Mouse (Mus musculus) heart, adult 2 months (tissue): ENCODE measurements around the gene Fscn3. TPM values are rescaled to one million over a fixed set of nuclear protein-coding genes. Genes with fewer than 3 reads are reported as not detected.

Experiments
- DNase-seq, 2 experiments: peaks; one replicate each; pipeline ENCODE4 v3.0.0; 2021
- H3K27ac ChIP-seq: fragments of 200-600 bp; 2 replicates; pipeline ENCODE4 v1.8.1; 2022
- H3K27me3 ChIP-seq: fragments of 200-500 bp; 2 replicates; pipeline ENCODE4 v1.6.1; 2012; ENCODE audit warnings: mild to moderate bottlenecking, low read length, inconsistent platforms, mixed read lengths; ENCODE audit not compliant: control insufficient read depth, insufficient read depth
- H3K36me3 ChIP-seq: fragments of 200-500 bp; 2 replicates; pipeline ENCODE4 v1.6.1; 2012; ENCODE audit warnings: low read length, inconsistent platforms; ENCODE audit not compliant: control insufficient read depth, insufficient read depth
- H3K4me1 ChIP-seq: fragments of 200-500 bp; 2 replicates; pipeline ENCODE4 v1.6.1; 2011; ENCODE audit warnings: low read length; ENCODE audit not compliant: control insufficient read depth, insufficient read depth
- H3K4me3 ChIP-seq: fragments of 200-600 bp; 2 replicates; pipeline ENCODE4 v1.8.1; 2022
- H3K79me2 ChIP-seq: fragments of 200-500 bp; replicated peaks from 2 replicates; pipeline ENCODE4 v1.6.1; 2012; ENCODE audit warnings: mild to moderate bottlenecking, inconsistent platforms, low read length, moderate library complexity, mixed read lengths; ENCODE audit not compliant: control insufficient read depth, insufficient read depth
- H3K9ac ChIP-seq: fragments of 200-500 bp; 2 replicates; pipeline ENCODE4 v1.6.1; 2012; ENCODE audit warnings: low read depth, mild to moderate bottlenecking, control low read depth, inconsistent platforms, low read length, mixed read lengths
- CTCF ChIP-seq: fragments of 200-600 bp; IDR thresholded peaks from 2 replicates; pipeline ENCODE4 v1.8.1; 2022; ENCODE audit warnings: antibody characterized with exemption, mild to moderate bottlenecking, moderate library complexity
- EP300 ChIP-seq: fragments of 200-500 bp; IDR thresholded peaks from 2 replicates; pipeline ENCODE4 v1.6.1; 2011; ENCODE audit warnings: low read depth, low read length, control low read depth; ENCODE audit not compliant: insufficient read depth
- POLR2A ChIP-seq: fragments of 200-500 bp; IDR thresholded peaks from 2 replicates; pipeline ENCODE4 v1.6.1; 2011; ENCODE audit warnings: mild to moderate bottlenecking, low read depth, low read length, control low read depth; ENCODE audit not compliant: insufficient read depth
- WGBS: fragments of 180-500 bp; shearing (Covaris S2); methylation state at CpG from one replicate; pipeline ENCODE4 v1.1.7; 2018; 5-methylcytosine and 5-hydroxymethylcytosine counted together
- intact Hi-C: fragments of 180-260 bp; cut with DNase I; formaldehyde crosslinking; loops from one replicate; pipeline ENCODE4 v1.15.1; 2025
- polyA plus RNA-seq: library from polyadenylated mRNA; depleted of rRNA; stranded (reverse); fragments of >200 nt; gene quantifications from 2 replicates; pipeline ENCODE4 v1.2.3, GENCODE M21; 2012
- total RNA-seq, 2 experiments: library from RNA; stranded (reverse); gene quantifications; 2 replicates each; pipeline ENCODE4 v1.2.3; 2021

Gene Fscn3
- total and polyA plus RNA-seq, 3 experiments = not detected

DNA sequence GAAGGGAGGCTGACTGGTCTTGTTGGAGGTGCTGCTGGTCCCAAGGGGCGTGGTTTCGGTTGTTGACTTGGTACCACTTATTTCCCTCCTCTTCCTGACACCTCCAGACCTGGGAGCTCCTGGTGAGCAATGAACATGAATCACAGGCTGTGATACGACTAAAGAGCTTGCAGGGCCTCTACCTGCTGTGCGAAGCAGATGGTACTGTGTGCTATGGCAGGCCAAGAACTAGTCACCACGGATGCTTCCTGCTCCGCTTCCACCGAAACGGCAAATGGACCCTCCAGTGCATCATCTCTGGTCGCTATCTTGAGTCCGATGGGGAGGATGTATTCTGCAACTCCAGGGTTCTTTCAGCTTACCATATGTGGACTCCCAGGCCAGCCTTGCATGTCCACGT lies 2.3 kb downstream of the Fscn3 start:
- intact Hi-C loops = no loop called here
- H3K27ac ChIP-seq = no peak overlapping the region

DNA sequence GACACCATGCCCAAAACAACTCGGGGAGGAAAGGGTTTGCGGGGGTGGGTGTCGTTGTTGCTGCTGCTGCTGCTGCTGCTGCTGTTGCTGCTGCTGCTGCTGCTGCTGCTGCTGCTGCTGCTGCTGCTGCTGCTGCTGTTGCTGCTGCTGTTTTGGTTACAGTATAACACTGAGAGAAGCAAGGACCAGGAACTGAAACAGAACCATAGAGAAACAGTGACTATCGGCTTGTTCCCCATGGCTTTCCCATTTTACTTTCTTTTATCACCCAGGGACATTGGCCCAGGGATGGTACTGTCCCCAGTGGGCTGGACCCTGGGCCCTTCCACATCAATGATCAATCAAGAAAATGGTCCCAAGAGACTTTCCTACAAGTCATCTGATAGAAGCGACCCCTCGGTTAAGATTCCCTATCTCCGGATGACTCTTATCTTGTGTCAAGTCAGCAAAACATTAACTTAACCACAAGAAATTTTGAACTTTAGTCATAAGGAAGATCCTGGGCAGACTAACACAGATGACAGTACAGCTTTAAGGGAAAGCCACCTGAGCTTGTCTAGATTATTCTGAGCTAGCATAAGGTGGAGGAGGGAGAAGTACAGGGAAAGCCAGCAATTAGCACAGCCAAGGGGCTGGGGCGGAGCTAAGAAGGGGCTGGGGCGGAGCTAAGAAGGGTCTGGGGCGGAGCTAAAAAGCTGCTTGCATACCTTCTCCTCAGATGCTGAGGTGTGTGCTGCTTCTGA lies 3.4 kb downstream of the Fscn3 start:
- H3K4me1 ChIP-seq = no peaks in the 10 kb centered on the region
- no peaks in the 10 kb centered on the region for H3K36me3 ChIP-seq
- WGBS = 69% methylated on average over 10 of the region's 10 CpGs
- TF ChIP-seq EP300 = no peak
- TF ChIP-seq POLR2A = no peak
- intact Hi-C loops = no loop called here
- H3K4me3 ChIP-seq = no peak overlapping the region
- H3K9ac ChIP-seq = no peak overlapping the region
- no peaks in the 10 kb centered on the region for H3K27me3 ChIP-seq
- H3K79me2 ChIP-seq = no peaks in the 10 kb centered on the region
- H3K27ac ChIP-seq = no peak overlapping the region
- no peak for DNase-seq

More for the DNA sequence above, 2.3 kb downstream of the Fscn3 start:
- H3K27me3 ChIP-seq = no peaks in the 10 kb centered on the region
- H3K9ac ChIP-seq = no peak overlapping the region
- peaks cover 1% of the 10 kb centered on the region; the same call in 1 of the 2 replicates for H3K4me1 ChIP-seq
- WGBS = 89% methylated on average over 11 of the region's 11 CpGs
- no peak for DNase-seq
- H3K36me3 ChIP-seq = no peaks in the 10 kb centered on the region
- TF ChIP-seq CTCF (no peak), POLR2A (no peak), EP300 (no peak)
- H3K79me2 ChIP-seq = no peaks in the 10 kb centered on the region
- no peak overlapping the region for H3K4me3 ChIP-seq

- 73% methylated on average over 6 of the region's 6 CpGs for WGBS
- DNase-seq = no peak
- Histone ChIP-seq H3K79me2 (no peaks in the 10 kb centered on the region), H3K27ac (no peak overlapping the region), H3K4me1 (no peaks in the 10 kb centered on the region), H3K27me3 (no peaks in the 10 kb centered on the region), H3K4me3 (no peak overlapping the region), H3K9ac (no peak overlapping the region), H3K36me3 (no peaks in the 10 kb centered on the region)
- TF ChIP-seq EP300 (no peak), CTCF (no peak), POLR2A (no peak)
- intact Hi-C loops = no loop called here
These were observed 3.9 kb downstream of the Fscn3 start for GRCm38 (mm10) chr6:28431538-28431855.

DNA sequence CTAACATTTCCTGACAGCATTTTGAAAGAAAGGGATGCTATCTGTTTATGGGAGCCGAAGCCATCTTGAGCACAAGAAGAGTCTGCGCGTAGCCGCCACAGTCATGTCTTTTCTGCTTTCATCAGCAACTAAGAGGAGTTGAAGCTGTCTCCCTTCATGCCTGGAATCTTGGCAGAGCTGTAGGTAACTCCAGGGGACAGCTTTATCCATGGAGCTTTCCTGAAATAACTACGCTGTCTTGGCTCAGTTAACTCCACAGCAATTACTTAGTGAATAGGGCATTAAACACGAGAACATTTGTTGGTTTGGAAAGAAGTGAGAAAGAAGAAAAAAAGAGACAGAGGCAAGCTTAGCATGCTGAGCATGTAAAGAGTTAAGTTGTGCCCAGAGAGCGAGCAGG lies 20.3 kb downstream of the Fscn3 start:
- Histone ChIP-seq H3K79me2 (no peaks in the 10 kb centered on the region), H3K4me1 (no peaks in the 10 kb centered on the region), H3K27me3 (peaks cover 4% of the 10 kb centered on the region; the same call in 1 of the 2 replicates), H3K27ac (no peak overlapping the region), H3K36me3 (no peaks in the 10 kb centered on the region), H3K9ac (no peak overlapping the region), H3K4me3 (no peak overlapping the region)
- TF ChIP-seq CTCF (no peak), EP300 (no peak), POLR2A (no peak)
- intact Hi-C loops = no loop called here
- 51% methylated on average over 7 of the region's 7 CpGs for WGBS
- no peak for DNase-seq

DNA sequence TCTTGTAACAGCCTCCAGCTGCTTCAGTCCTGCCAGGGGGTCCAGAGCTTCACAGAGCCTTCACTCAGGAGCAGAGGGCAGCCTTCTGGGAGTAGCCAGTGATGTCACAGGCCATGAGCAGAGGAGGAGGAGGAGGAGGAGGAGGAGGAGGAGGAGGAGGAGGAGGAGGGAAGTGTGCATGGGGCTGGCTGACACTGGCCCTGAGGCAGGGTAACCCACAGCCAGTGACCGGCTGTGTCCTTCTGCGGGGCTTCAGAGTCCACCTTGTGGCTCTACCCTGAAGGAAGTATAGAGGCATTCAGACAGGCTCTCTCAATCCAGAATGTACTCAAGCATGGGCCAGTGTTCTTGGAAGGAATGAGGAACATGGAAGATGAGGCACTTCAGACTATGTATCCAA lies 21.7 kb downstream of the Fscn3 start, which contains the start of gene Pax4:
Gene Pax4 (minus strand): TSS at position 101 of the 400 bp plus-strand sequence.
- H3K4me1 ChIP-seq = no peaks in the 10 kb centered on the region
- intact Hi-C loops = no loop called here
- H3K4me3 ChIP-seq = no peak within 1 kb of the TSS
- DNase-seq = no peak
- no peaks in the 10 kb centered on the region for H3K79me2 ChIP-seq
- no peak within 1 kb of the TSS for H3K9ac ChIP-seq
- H3K27me3 ChIP-seq = peaks cover 6% of the 10 kb centered on the region; the same call in 1 of the 2 replicates
- 75% methylated on average over 2 of the region's 2 CpGs for WGBS
- TF ChIP-seq CTCF (no peak), POLR2A (no peak), EP300 (no peak)
- H3K27ac ChIP-seq = no peak within 1 kb of the TSS
- no peaks in the 10 kb centered on the region for H3K36me3 ChIP-seq

DNA sequence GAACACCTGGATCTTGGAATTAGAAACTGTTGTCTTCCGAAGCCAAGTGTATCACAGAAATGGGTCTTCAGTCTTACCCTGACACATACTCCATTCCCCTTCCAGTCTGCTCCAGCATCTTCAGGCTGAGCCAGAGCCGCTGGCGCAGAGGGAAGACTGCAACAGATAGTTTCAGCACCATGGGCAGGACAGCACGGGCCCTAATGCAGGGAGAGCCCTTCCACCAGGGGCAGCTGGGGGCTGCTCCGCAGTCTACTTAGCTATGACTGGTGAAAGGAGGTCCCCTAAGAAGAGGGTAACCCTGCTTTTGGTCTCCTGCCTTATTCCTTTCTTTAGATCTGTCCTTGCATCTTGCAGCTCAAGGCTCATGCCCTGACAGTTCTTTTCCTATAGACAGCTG lies 22.9 kb downstream of the Fscn3 start:
- Histone ChIP-seq H3K27ac (no peak overlapping the region), H3K79me2 (no peaks in the 10 kb centered on the region), H3K36me3 (no peaks in the 10 kb centered on the region), H3K4me3 (no peak overlapping the region), H3K9ac (no peak overlapping the region), H3K27me3 (peaks cover 6% of the 10 kb centered on the region; the same call in 1 of the 2 replicates), H3K4me1 (no peaks in the 10 kb centered on the region)
- TF ChIP-seq POLR2A (no peak), CTCF (no peak), EP300 (no peak)
- 16% methylated on average over 5 of the region's 5 CpGs for WGBS
- no peak for DNase-seq
- intact Hi-C loops = no loop called here
